In genomic region chr1:82946029-82946428, GRCm38 (mm10) we compare ENCODE assay signal across 14 mouse cellular contexts. TPM values are rescaled to one million over a fixed set of nuclear protein-coding genes. Genes with fewer than 3 reads are reported as not detected.
"Had no signal": no experiment of that assay in that cellular context is flagged by ENCODE, and none has a peak within 500 bp of the region (broad histone marks: within the 10 kb centered on the region; RNA-seq: fewer than 3 reads in every experiment).

No protein-coding gene starts in this region.

RNA-seq across cellular contexts. Expression of gene A030003K21Rik, which starts 2.8 kb away (rescaled TPM):
- polyA plus RNA-seq: liver, embryonic 14.5 days; liver, embryonic 16.5 days; lung, embryonic 14.5 days; lung, embryonic 16.5 days; midbrain, embryonic 10.5 days; midbrain, embryonic 12.5 days; midbrain, embryonic 14.5 days; midbrain, embryonic 16.5 days; myocyte; neural tube, embryonic 12.5 days; neural tube, embryonic 14.5 days; spleen, adult 2 months; stomach, embryonic 15.5 days; thymus, postnatal 0 days had no signal

RNA-seq across cellular contexts. Expression of gene Gm7544, which starts 9.8 kb away (rescaled TPM):
- polyA plus RNA-seq: liver, embryonic 14.5 days; liver, embryonic 16.5 days; lung, embryonic 14.5 days; lung, embryonic 16.5 days; midbrain, embryonic 10.5 days; midbrain, embryonic 12.5 days; midbrain, embryonic 14.5 days; midbrain, embryonic 16.5 days; myocyte; neural tube, embryonic 12.5 days; neural tube, embryonic 14.5 days; spleen, adult 2 months; stomach, embryonic 15.5 days; thymus, postnatal 0 days had no signal

RNA-seq across cellular contexts. Expression of gene Gm47955, which starts 14.1 kb away (rescaled TPM):
- polyA plus RNA-seq: liver, embryonic 14.5 days; liver, embryonic 16.5 days; lung, embryonic 14.5 days; lung, embryonic 16.5 days; midbrain, embryonic 10.5 days; midbrain, embryonic 12.5 days; midbrain, embryonic 14.5 days; midbrain, embryonic 16.5 days; myocyte; neural tube, embryonic 12.5 days; neural tube, embryonic 14.5 days; spleen, adult 2 months; stomach, embryonic 15.5 days; thymus, postnatal 0 days had no signal

RNA-seq across cellular contexts. Expression of gene Gm6217, which starts 14.8 kb away (rescaled TPM):
- polyA plus RNA-seq: liver, embryonic 14.5 days; liver, embryonic 16.5 days; lung, embryonic 14.5 days; lung, embryonic 16.5 days; midbrain, embryonic 10.5 days; midbrain, embryonic 12.5 days; midbrain, embryonic 14.5 days; midbrain, embryonic 16.5 days; myocyte; neural tube, embryonic 12.5 days; neural tube, embryonic 14.5 days; spleen, adult 2 months; stomach, embryonic 15.5 days; thymus, postnatal 0 days had no signal

RNA-seq across cellular contexts. Expression of gene A030014E15Rik, which starts 21.3 kb away (rescaled TPM):
- polyA plus RNA-seq: liver, embryonic 16.5 days; lung, embryonic 14.5 days; lung, embryonic 16.5 days; midbrain, embryonic 10.5 days; midbrain, embryonic 12.5 days; midbrain, embryonic 14.5 days; midbrain, embryonic 16.5 days; myocyte; neural tube, embryonic 12.5 days; neural tube, embryonic 14.5 days; spleen, adult 2 months; stomach, embryonic 15.5 days; thymus, postnatal 0 days had no signal
